ENCODE assay signal across 17 mouse cellular contexts in the genomic region with DNA sequence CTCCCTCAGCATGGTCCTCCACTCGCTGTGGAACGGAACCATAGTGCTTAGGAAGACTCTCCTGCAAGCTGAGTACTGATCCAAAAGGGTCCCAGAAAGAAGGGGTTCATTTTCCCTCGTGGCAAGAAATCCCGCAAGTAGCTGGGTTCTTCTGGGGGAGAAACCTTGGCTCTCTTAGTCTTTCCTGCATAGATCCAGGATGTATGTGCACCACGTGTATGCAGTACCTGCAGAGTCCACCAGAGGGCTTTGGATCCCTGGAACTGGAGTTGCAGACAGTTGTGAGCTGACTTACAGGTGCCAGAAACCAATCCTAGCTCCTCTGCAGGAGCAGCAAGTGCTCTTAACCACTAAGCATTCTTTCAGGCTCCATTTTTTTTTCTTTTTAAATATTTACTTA.
DNase-seq lines count a peak whose midpoint lies in the region; TF ChIP-seq lines count a peak whose summit lies in the region.
"Had no signal": no experiment of that assay in that cellular context is flagged by ENCODE, and none has a peak within 500 bp of the region (broad histone marks: within the 10 kb centered on the region; RNA-seq: fewer than 3 reads in every experiment).

No protein-coding gene starts in this region.

- TF ChIP-seq POLR2A in testis, adult 2 months (IDR thresholded peaks at IDR 0.05; ENCODE audit: control insufficient read depth, low read depth, low read length): no peak

- H3K9ac ChIP-seq in ES-E14 (ENCODE audit: insufficient read depth, low read depth, low read length, poor library complexity, severe bottlenecking): no peak overlapping the region
- H3K9ac ChIP-seq: embryonic facial prominence, embryonic 12.5 days; hindbrain, embryonic 12.5 days; liver, embryonic 13.5 days; midbrain, embryonic 13.5 days had no signal

- peaks cover 14% of the 10 kb centered on the region for H3K4me1 ChIP-seq in testis, adult 2 months (ENCODE audit: control insufficient read depth, insufficient read depth, low read length)
- H3K4me1 ChIP-seq in ES-E14 (ENCODE audit: control insufficient read depth in 2 of 2, insufficient read depth in 2 of 2, low read length in 2 of 2, poor library complexity in 1 of 2): peaks cover 0 to 2% of the 10 kb centered on the region in 2 experiments; a peak in 2 of 4 replicates
- H3K4me1 ChIP-seq: liver, embryonic 13.5 days had no signal

- in situ Hi-C loops in ES-E14 (cut with MboI; ENCODE audit: low sequenced_read_pairs in 2 of 2, unreplicated experiment in 2 of 2): no loop called here

- H3K36me3 ChIP-seq in testis, adult 2 months (ENCODE audit: control insufficient read depth, insufficient read depth, low read length): no peaks in the 10 kb centered on the region
- no peaks in the 10 kb centered on the region for H3K36me3 ChIP-seq in ES-E14 (ENCODE audit: control insufficient read depth, insufficient read depth, low read length, poor library complexity, severe bottlenecking)
- H3K36me3 ChIP-seq: embryonic facial prominence, embryonic 12.5 days; hindbrain, embryonic 12.5 days; liver, embryonic 13.5 days; midbrain, embryonic 13.5 days had no signal

- peak; percentile 53 for TF ChIP-seq CTCF in layer of hippocampus, adult 2 months (conservative IDR thresholded peaks at IDR 0.05)
- TF ChIP-seq CTCF in testis, adult 2 months (IDR thresholded peaks at IDR 0.05; ENCODE audit: control insufficient read depth, insufficient read depth, insufficient replicate concordance, low read depth, low read length): peak; percentile 52; the same call in 1 of the 2 replicates

- H3K27ac ChIP-seq in layer of hippocampus, adult 2 months: no peak overlapping the region
- H3K27ac ChIP-seq in testis, adult 2 months (ENCODE audit: control insufficient read depth, insufficient read depth, low read depth, low read length): no peak overlapping the region
- H3K27ac ChIP-seq in ES-E14 (ENCODE audit: insufficient read depth, low read depth, low read length, poor library complexity, severe bottlenecking): no peak overlapping the region
- H3K27ac ChIP-seq: embryonic facial prominence, embryonic 12.5 days; hindbrain, embryonic 12.5 days; liver, embryonic 13.5 days; midbrain, embryonic 13.5 days had no signal

- H3K27me3 ChIP-seq in testis, adult 2 months (ENCODE audit: control insufficient read depth, insufficient read depth, low read length): no peaks in the 10 kb centered on the region

- H3K9me3 ChIP-seq in ES-E14 (ENCODE audit: control insufficient read depth, insufficient read depth, low read depth, low read length): no peaks in the 10 kb centered on the region
- H3K9me3 ChIP-seq: embryonic facial prominence, embryonic 12.5 days; midbrain, embryonic 13.5 days had no signal

- H3K4me3 ChIP-seq in layer of hippocampus, adult 2 months: no peak overlapping the region
- no peak overlapping the region for H3K4me3 ChIP-seq in testis, adult 2 months (ENCODE audit: control insufficient read depth, low read depth, low read length)
- no peak overlapping the region for H3K4me3 ChIP-seq in ES-E14 (ENCODE audit: insufficient read depth in 1 of 2, low read depth in 1 of 2, low read length in 2 of 2, poor library complexity in 1 of 2, severe bottlenecking in 1 of 2)
- H3K4me3 ChIP-seq: embryonic facial prominence, embryonic 12.5 days; hindbrain, embryonic 12.5 days; liver, embryonic 13.5 days; midbrain, embryonic 13.5 days had no signal

- DNase-seq in layer of hippocampus, adult 2 months (ENCODE audit: low spot score in 2 of 2): no peak
- no peak for DNase-seq in layer of hippocampus, postnatal 36 days
- DNase-seq in testis, postnatal 10 days (ENCODE audit: low spot score): no peak
- peak; percentile 54 for DNase-seq in ES-E14 (ENCODE audit: low read depth, low spot score)
- DNase-seq in testis, postnatal 14 days (ENCODE audit: low spot score): peak; percentile 28
- DNase-seq in urinary bladder, postnatal 4 days (ENCODE audit: low spot score in 2 of 2): no peak
- DNase-seq: adrenal gland, adult 8-10 months; cerebellum, adult 2 months; kidney, adult 11 months; kidney, postnatal 36 days; left cerebral cortex, postnatal 4 days; liver, embryonic 13.5 days; lung, postnatal 36 days had no signal

TF ChIP-seq in ES-E14, 5 proteins besides CTCF, POLR2A, EP300 and RAD21:
- no peak for TF ChIP-seq MAFK (IDR thresholded peaks at IDR 0.05; ENCODE audit: insufficient read depth, low read depth, low read length)
- no peak for TF ChIP-seq CHD2 (IDR thresholded peaks at IDR 0.05; ENCODE audit: low read depth, low read length)
- no peak for TF ChIP-seq ZNF384 (IDR thresholded peaks at IDR 0.05; ENCODE audit: low read depth, low read length)
- no peak for TF ChIP-seq HCFC1 (IDR thresholded peaks at IDR 0.05; ENCODE audit: borderline replicate concordance, insufficient read depth, low read length)
- no peak for TF ChIP-seq ZC3H11A (IDR thresholded peaks at IDR 0.05; ENCODE audit: borderline replicate concordance, low read depth, low read length)

Comparison
In these comparisons a context has a peak if more than half of its experiments do, and no peak if none do; other contexts are left out.
1. DNase-seq: peak in ES-E14 (single experiment) and testis, postnatal 14 days (single experiment); none in layer of hippocampus, adult 2 months (0 of 2), layer of hippocampus, postnatal 36 days (0 of 2), testis, postnatal 10 days (single experiment) and urinary bladder, postnatal 4 days (0 of 2).